Mouse (Mus musculus): Measurements from ENCODE around the gene Stard13.

Stard13 gene

GRCm38 (mm10) chr5:151135965-151136364, 97.7 kb downstream of the Stard13 start:
- no peak for DNase-seq

- DNase-seq: peak; percentile 55
Observed at GRCm38 (mm10) chr5:151135078-151135826, 98.4 kb downstream of the Stard13 start.

- no peak for DNase-seq
Observed at GRCm38 (mm10) chr5:151134202-151134601, 99.4 kb downstream of the Stard13 start.

GRCm38 (mm10) chr5:151133744-151134143, 99.9 kb downstream of the Stard13 start:
- DNase-seq: no peak

GRCm38 (mm10) chr5:151129762-151130161, 103.9 kb downstream of the Stard13 start:
- peak; percentile 27 for DNase-seq

- no peak for DNase-seq
Observed at GRCm38 (mm10) chr5:151127298-151127717, 106.3 kb downstream of the Stard13 start.

- DNase-seq: no peak
Observed at GRCm38 (mm10) chr5:151126608-151127005, 107.0 kb downstream of the Stard13 start.

- DNase-seq: no peak
Observed at GRCm38 (mm10) chr5:151125985-151126607, 107.5 kb downstream of the Stard13 start.

GRCm38 (mm10) chr5:151117846-151118245, 115.8 kb downstream of the Stard13 start:
- DNase-seq: no peak

GRCm38 (mm10) chr5:151116192-151116887, 117.3 kb downstream of the Stard13 start:
- no peak for DNase-seq

- DNase-seq: no peak
Observed at GRCm38 (mm10) chr5:151112743-151113142, 120.9 kb downstream of the Stard13 start.

GRCm38 (mm10) chr5:151111080-151111871, 122.4 kb downstream of the Stard13 start:
- no peak for DNase-seq

GRCm38 (mm10) chr5:151110461-151110908, 123.2 kb downstream of the Stard13 start:
- DNase-seq: no peak

GRCm38 (mm10) chr5:151109822-151110221, 123.8 kb downstream of the Stard13 start:
- DNase-seq: no peak

- DNase-seq: no peak
Observed at GRCm38 (mm10) chr5:151108955-151109354, 124.7 kb downstream of the Stard13 start.

GRCm38 (mm10) chr5:151108291-151108897, 125.2 kb downstream of the Stard13 start:
- no peak for DNase-seq

- no peak for DNase-seq
Observed at GRCm38 (mm10) chr5:151106841-151107240, 126.8 kb downstream of the Stard13 start.

GRCm38 (mm10) chr5:151105054-151105971, 128.3 kb downstream of the Stard13 start:
- no peak for DNase-seq

GRCm38 (mm10) chr5:151104354-151105053, 129.1 kb downstream of the Stard13 start:
- peak; percentile 60 for DNase-seq

- DNase-seq: peak; percentile 47
Observed at GRCm38 (mm10) chr5:151103284-151103683, 130.4 kb downstream of the Stard13 start.

GRCm38 (mm10) chr5:151102262-151102661, 131.4 kb downstream of the Stard13 start:
- no peak for DNase-seq

All from kidney, adult 9 months (tissue).